Mouse (Mus musculus) embryo, embryonic 9.5 days (tissue): ENCODE data around the gene Homer2.
A peak's percentile ranks its signal among the peaks of the same experiment; 100 is the strongest.

Experiments used
- DNase-seq: peaks from one replicate; pipeline ENCODE4 v3.0.0-alpha.2; 2017; ENCODE audit errors: extremely low spot score

The Homer2 gene

DNA sequence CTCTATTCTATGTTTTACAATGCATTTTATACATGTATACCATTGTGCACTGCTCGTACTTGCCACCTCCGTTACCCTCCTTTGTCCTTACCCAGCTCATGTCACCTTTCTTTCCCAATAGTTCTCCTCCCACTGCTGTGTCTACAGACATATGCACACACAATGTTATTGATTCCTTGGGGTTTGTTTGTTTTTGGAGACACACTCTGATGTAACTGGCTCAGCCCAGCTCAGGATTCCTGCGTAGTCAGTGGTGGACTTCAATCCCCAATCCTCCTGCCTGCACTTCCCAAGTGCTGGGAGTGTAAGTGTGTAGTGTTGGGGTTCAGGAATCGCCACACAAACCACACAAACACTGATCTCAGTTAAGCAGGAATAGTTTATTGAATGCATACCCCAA, 120.1 kb downstream of the Homer2 start:
- DNase-seq: no peak

DNA sequence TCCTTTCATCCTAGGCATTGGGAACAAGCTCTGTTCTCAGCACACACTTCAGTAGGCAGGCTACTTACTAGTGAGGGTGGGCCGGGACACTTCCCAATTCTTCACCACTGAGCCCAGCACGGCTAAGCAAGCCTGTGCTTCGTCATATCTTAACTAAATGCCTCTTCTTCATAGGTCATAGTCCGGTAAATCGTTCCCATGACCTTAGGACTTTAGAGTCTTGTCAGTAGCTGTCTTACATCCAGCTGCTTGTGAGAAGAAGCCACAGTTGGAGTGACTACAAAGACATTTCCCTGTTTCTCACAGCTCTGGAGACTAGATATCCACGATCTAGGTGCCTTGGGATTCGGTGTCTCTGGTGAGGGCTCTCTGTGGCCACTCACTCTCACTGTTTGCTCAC, 122.0 kb downstream of the Homer2 start:
- no peak for DNase-seq

DNA sequence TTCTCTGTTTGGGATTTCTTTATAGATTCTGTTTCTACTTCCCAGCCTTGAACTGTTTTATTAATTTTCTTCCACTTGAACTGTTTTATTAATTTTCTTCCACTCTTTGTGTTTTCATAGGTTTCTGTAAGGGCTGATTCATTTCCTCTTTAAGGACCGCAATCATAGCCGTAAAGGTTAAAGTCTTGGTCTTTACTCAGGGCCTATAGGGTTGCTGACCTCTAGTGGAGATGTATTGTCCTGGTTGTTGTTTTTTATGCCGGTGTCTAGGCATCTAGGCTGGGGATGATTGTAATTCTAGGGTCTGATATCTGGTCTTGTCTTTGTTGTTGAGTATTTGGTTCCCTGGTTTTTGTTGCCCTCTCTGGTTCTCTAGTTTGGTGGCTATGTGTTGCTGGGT, 123.8 kb downstream of the Homer2 start:
- no peak for DNase-seq

DNA sequence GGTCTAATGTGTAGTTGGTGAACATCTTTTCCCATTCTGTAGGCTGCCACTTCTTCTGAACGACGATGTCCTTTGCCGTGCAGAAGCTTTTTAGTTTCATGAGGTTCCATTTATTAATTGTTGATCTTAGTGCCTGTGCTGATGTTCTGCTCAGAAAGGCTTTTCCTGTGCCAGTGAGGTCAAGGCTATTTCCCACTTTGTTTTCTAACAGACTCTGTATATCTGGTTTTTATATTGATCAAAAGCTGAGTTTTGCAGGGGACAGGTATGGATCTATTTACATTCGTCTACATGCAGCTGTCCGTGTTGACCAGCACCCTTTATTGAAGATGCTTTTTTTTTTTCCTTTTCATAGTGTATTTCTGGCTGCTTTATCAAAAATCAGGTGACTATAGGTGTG, 128.0 kb downstream of the Homer2 start:
- no peak for DNase-seq

DNA sequence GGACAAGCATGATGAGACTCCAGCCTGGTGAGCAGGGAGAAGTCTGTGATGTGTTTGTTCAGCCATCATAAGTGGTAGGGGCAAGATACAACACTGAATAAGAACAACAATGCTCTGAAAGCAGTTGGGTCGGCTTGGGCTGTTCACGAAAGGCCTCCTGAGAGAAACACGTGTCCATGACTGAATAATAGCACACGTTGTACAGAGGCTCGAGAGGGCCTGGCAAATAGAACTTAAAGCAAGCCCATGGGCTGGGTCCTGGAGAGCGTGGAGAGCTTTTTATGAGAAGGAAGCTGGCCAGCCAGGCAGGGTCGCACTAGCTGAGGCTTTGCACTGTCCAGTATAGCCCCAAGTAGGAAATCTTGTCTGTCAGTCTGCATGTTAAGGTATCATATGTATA, 128.9 kb downstream of the Homer2 start:
- DNase-seq: no peak

DNA sequence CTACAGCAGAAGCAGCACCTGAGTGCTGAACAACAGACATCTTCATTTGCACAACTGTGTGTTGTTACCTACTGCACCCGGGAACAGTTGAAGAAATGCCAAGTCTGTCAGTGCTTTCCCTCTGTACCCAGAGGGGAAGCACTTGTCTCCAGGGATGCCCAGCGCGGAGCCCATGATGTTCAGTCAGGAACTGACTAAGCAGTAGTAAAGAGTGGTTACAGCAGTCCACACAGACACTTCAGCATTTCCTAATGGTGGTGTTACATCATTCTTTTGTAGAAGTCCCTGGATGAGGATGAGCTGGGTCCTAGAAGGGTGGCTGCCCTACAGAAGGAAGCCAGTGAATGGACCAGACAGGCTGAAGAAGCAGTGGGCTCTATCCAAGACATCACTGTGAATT, 129.5 kb downstream of the Homer2 start:
- no peak for DNase-seq

DNA sequence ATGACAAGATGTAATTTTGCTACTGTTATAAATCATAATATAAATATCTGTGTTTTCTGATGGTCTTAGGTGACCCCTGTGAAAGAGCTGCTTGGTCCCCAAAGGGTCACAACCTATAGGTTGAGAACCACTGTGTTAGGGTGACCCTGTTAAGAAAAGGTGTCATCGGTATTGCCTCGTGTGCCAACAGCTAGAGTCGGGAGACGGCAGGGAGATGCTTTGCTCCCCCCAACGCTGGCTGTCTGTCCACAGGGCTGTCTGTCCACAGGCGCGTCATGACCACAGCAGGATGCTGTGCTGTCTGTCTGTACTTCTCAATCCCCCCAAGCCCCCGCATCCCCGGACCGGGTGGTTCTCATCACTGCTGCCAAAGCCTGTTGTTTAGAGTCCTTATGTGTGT, 131.7 kb downstream of the Homer2 start:
- DNase-seq: no peak

GRCm38 (mm10) chr7:81573821-81574220, 133.5 kb downstream of the Homer2 start:
- no peak for DNase-seq

DNA sequence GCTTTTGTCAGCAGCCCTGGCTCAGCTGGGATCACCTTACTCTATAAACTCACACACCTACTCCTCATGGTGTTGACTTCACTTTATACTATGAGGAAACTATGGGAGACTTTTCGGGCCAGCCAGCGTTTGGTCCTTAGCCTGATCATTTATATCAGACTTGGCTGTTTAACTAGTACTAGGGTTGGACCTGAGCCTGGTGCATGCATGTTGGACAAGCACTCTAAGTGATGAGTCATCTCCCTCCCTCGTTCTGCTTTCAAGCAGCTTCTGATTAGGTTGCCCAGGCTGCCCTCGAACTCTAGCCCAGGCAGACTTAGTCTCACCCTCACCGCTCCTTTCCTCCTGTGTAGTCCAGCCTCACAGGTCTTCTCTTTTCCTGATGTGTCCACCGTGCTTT, 133.9 kb downstream of the Homer2 start:
- DNase-seq: no peak

GRCm38 (mm10) chr7:81572610-81573268, 134.6 kb downstream of the Homer2 start:
- no peak for DNase-seq

DNA sequence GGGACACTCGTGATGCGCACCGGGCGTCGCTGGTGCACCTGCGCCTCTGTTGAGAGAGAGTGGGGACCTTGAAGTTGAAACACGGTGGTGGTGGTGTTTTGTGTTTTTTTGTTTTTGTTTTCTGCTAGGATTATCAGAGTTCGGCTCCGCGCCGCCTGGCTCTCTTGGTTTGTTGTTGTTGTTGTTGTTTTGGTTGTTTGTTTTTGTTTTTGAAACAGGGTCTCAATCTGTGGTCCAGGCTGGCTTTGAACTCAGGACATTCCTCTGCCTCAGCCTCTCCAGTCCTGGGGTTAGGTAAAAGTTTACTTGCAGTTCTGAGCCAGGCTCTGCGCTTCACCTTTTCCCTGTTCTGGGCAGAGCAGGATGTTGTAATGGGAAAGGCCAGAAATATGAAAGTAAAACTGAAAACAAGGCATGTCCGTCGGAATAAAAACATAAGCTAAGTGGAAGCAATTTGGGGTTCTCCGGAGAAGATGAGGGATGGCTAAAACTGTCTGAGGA, 135.3 kb downstream of the Homer2 start:
- no peak for DNase-seq

GRCm38 (mm10) chr7:81571108-81571940, 136.0 kb downstream of the Homer2 start, which contains the start of gene Whamm:
TSS of gene Whamm (plus strand) at chr7:81571266.
- DNase-seq: peak; percentile 87

GRCm38 (mm10) chr7:81570752-81571107, 136.6 kb downstream of the Homer2 start:
- no peak for DNase-seq

GRCm38 (mm10) chr7:81570271-81570670, 137.1 kb downstream of the Homer2 start:
- no peak for DNase-seq

- DNase-seq: no peak
Observed at GRCm38 (mm10) chr7:81569851-81570250, 137.5 kb downstream of the Homer2 start.

DNA sequence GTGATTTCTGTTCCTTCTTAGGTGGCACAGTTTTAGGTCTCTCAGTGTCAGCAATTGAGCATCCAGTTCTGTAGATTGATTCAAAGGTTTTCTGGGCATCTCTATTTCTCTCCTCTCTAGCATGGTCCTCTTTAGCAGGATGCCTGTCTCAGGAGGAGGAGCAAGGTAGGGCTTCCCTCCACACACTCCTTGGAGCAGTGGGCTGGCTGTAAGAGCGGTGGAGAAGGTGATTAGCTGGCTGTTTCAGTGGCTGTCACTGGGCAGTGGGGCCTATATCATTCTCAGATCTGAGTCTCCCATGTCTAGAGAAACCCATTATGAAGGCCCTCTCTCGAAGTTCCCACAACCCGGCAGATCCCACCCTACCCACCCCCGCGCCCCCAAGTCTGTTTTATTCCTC, 139.9 kb downstream of the Homer2 start:
- no peak for DNase-seq

GRCm38 (mm10) chr7:81566892-81567291, 140.4 kb downstream of the Homer2 start, which contains the start of gene Fsd2:
TSS of gene Fsd2 (minus strand) at chr7:81566944.
- no peak for DNase-seq

DNA sequence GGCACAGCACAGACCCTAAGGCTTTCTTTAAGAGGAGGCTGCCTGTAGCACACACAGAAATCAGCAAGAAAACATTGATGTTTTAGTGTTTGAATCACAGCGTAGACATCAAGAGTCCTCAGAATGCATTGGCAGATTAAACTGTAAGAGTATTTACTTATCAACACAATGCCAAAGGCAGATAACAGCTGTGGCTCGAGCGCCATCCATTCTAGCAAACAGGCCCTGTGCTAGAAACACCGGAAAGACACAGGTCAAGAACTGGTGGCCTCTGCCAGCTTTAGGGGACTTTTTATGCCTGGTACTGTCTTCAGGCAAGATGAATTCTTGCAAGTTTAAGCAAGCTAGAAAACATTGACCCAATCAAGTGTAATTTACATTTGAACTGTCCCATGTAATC, 141.0 kb downstream of the Homer2 start:
- DNase-seq: no peak

- no peak for DNase-seq
Observed at GRCm38 (mm10) chr7:81565381-81566055, 141.8 kb downstream of the Homer2 start.

DNA sequence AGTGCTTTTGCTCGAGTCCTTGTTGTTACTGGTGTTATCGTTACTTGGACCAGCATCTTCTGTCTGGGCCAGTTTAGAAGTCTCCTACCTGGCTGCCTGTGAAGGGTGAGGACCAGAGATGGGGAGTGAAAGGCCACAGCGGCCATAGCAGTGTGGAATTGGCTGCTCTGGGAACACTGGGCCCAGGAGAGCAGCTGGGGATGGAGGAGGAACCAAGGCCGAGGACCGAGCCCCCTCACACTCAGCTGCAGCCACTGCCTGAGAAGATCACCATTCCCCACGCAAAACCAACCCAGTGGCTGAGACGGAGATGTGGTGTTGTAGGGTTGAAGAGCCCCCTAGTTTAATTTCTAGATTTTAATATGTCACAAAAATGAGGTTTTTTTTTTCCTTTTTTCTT, 142.6 kb downstream of the Homer2 start:
- DNase-seq: no peak

GRCm38 (mm10) chr7:81563506-81564015, 143.8 kb downstream of the Homer2 start:
- DNase-seq: no peak

- DNase-seq: no peak
Observed at GRCm38 (mm10) chr7:81561211-81561610, 146.1 kb downstream of the Homer2 start.
